In the genomic region with DNA sequence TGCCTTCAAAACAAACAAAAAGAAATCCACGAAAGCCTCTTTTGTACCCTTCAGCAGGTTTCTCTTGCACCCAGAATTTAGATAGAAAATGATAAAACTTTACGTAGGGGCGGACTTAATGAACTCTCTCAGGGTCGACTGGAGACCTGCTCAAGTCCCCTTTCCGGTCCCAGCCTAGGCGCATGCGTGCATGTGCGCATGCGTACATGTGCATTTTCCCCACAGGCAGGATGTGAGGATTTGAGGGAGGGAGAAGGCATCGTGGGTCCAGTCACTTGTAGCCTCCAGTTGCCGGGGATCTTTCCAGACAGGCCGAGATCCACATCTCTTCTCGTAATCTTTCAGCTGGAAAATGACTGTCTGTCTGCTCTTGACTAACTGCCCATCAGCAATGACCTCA, we compare ENCODE assay signal across 15 mouse cellular contexts. TPM values are rescaled to one million over a fixed set of nuclear protein-coding genes. Genes with fewer than 3 reads are reported as not detected.
"Had no signal": no experiment of that assay in that cellular context is flagged by ENCODE, and none has a peak within 500 bp of the region (broad histone marks: within the 10 kb centered on the region; RNA-seq: fewer than 3 reads in every experiment).

No protein-coding gene starts in this region.

- DNase-seq: spleen, adult 18-20 months; thymus, adult 18-20 months; thymus, adult 2 months; thymus, postnatal 14 days; thymus, postnatal 25 days; thymus, postnatal 36 days; thymus, postnatal 4 days had no signal

- H3K36me3 ChIP-seq: neural tube, embryonic 13.5 days; neural tube, embryonic 15.5 days; stomach, embryonic 15.5 days had no signal

- H3K9me3 ChIP-seq: neural tube, embryonic 13.5 days; neural tube, embryonic 15.5 days; stomach, embryonic 15.5 days had no signal

- H3K4me1 ChIP-seq: neural tube, embryonic 15.5 days; stomach, embryonic 15.5 days had no signal

- H3K27me3 ChIP-seq: neural tube, embryonic 15.5 days; stomach, embryonic 15.5 days had no signal

- H3K4me3 ChIP-seq: neural tube, embryonic 13.5 days; neural tube, embryonic 15.5 days; stomach, embryonic 15.5 days had no signal

- H3K9ac ChIP-seq: neural tube, embryonic 13.5 days; neural tube, embryonic 15.5 days; stomach, embryonic 15.5 days had no signal

- H3K4me2 ChIP-seq: neural tube, embryonic 13.5 days; neural tube, embryonic 15.5 days; stomach, embryonic 15.5 days had no signal

- H3K27ac ChIP-seq: neural tube, embryonic 15.5 days; stomach, embryonic 15.5 days; stomach, postnatal 0 days had no signal

RNA-seq across cellular contexts. Expression of a gene that starts 19.3 kb away (rescaled TPM):
- polyA plus RNA-seq: small intestine, adult 2 months; urinary bladder, adult 2 months had no signal

RNA-seq across cellular contexts. Expression of a gene that starts 59.2 kb away (rescaled TPM):
- polyA plus RNA-seq: stomach, embryonic 14.5 days; stomach, embryonic 15.5 days; stomach, embryonic 16.5 days had no signal
